Mouse (Mus musculus): ENCODE data around the gene 6430571L13Rik.

GRCm38 (mm10) chr9:107370106-107370463 lies 29.7 kb downstream of the 6430571L13Rik start:
- TF ChIP-seq CTCF (IDR thresholded peaks at IDR 0.05; ENCODE audit: borderline replicate concordance, control insufficient read depth, extremely low read depth, insufficient read depth, low read length, poor library complexity), result no peak
- TF ChIP-seq POLR2A (IDR thresholded peaks at IDR 0.05; ENCODE audit: control insufficient read depth, extremely low read depth, insufficient read depth, low read length, poor library complexity), result no peak
